Mouse (Mus musculus) MEL (cell line): ENCODE measurements around the gene Rbm15b. TPM values are rescaled to one million over a fixed set of nuclear protein-coding genes. Genes with fewer than 3 reads are reported as not detected.
A peak's percentile ranks its signal among the peaks of the same experiment; 100 is the strongest.

Experiments used
- DNase-seq: peaks from one replicate; pipeline ENCODE4 v3.0.0; 2011; ENCODE audit warnings: low read depth, low spot score
- H3K27ac ChIP-seq: 2 replicates; pipeline ENCODE4 v1.5.1; 2012; ENCODE audit warnings: low read depth, mild to moderate bottlenecking, control low read depth, low read length, moderate library complexity; ENCODE audit not compliant: control insufficient read depth
- H3K27me3 ChIP-seq, 2 experiments: fragments of 150-350 bp in 1 of 2; sonication (generic) in 1 of 2; 2 replicates each; pipeline ENCODE4 v1.6.1; 2012; ENCODE audit warnings: low read length in 2 of 2, mild to moderate bottlenecking in 2 of 2, improper control_type of control experiment in 1 of 2, moderate library complexity in 1 of 2; ENCODE audit not compliant: insufficient read depth in 2 of 2, control insufficient read depth in 1 of 2
- H3K36me3 ChIP-seq, 2 experiments: 2 replicates each; pipeline ENCODE4 v1.6.1; 2012 to 2014; ENCODE audit warnings: low read length in 2 of 2, improper control_type of control experiment in 1 of 2, inconsistent platforms in 1 of 2, mild to moderate bottlenecking in 1 of 2; ENCODE audit not compliant: insufficient read depth in 2 of 2, control insufficient read depth in 1 of 2
- H3K4me1 ChIP-seq, 2 experiments: fragments of 150-350 bp in 1 of 2; sonication (generic) in 1 of 2; 2 replicates each; pipeline ENCODE4 v1.6.1; 2012; ENCODE audit warnings: low read length in 2 of 2, improper control_type of control experiment in 1 of 2, mild to moderate bottlenecking in 1 of 2; ENCODE audit not compliant: insufficient read depth in 2 of 2, control insufficient read depth in 1 of 2
- H3K4me3 ChIP-seq, 2 experiments: fragments of 150-350 bp in 1 of 2; sonication (generic) in 1 of 2; 2 replicates each; pipeline ENCODE4 v1.5.1; 2012; ENCODE audit warnings: low read depth in 2 of 2, low read length in 2 of 2, mild to moderate bottlenecking in 2 of 2, moderate library complexity in 2 of 2, control low read depth in 1 of 2, improper control_type of control experiment in 1 of 2; ENCODE audit not compliant: control insufficient read depth in 1 of 2, insufficient read depth in 1 of 2
- H3K79me2 ChIP-seq: 2 replicates; pipeline ENCODE4 v1.6.1; 2012; ENCODE audit warnings: mild to moderate bottlenecking, low read length, moderate library complexity; ENCODE audit not compliant: control insufficient read depth, poor library complexity, insufficient read depth
- H3K9ac ChIP-seq: 2 replicates; pipeline ENCODE4 v1.6.1; 2012; ENCODE audit warnings: low read depth, mild to moderate bottlenecking, control low read depth, low read length, moderate library complexity; ENCODE audit not compliant: control insufficient read depth, poor library complexity, severe bottlenecking
- H3K9me3 ChIP-seq: fragments of 150-350 bp; sonication (generic); replicated peaks from 2 replicates; pipeline ENCODE4 v1.6.1; 2012; ENCODE audit warnings: mild to moderate bottlenecking, low read length, improper control_type of control experiment, moderate library complexity; ENCODE audit not compliant: insufficient read depth
- CHD1 ChIP-seq: IDR thresholded peaks from 2 replicates; pipeline ENCODE4 v1.6.1; 2012; ENCODE audit warnings: low read depth, mild to moderate bottlenecking, inconsistent platforms, low read length, improper control_type of control experiment
- CHD2 ChIP-seq: IDR thresholded peaks from 2 replicates; pipeline ENCODE4 v1.6.1; 2011; ENCODE audit warnings: low read length, improper control_type of control experiment
- E2F4 ChIP-seq: IDR thresholded peaks from 2 replicates; pipeline ENCODE4 v1.6.1; 2011; ENCODE audit warnings: low read depth, low read length, improper control_type of control experiment, borderline replicate concordance
- ELF1 ChIP-seq: IDR thresholded peaks from 2 replicates; pipeline ENCODE4 v1.6.1; 2014; ENCODE audit warnings: low read depth, mild to moderate bottlenecking, inconsistent platforms, low read length, improper control_type of control experiment, moderate library complexity
- ETS1 ChIP-seq: IDR thresholded peaks from 2 replicates; pipeline ENCODE4 v1.6.1; 2012; ENCODE audit warnings: low read depth, mild to moderate bottlenecking, inconsistent platforms, low read length, improper control_type of control experiment, moderate library complexity
- GABPA ChIP-seq: IDR thresholded peaks from 2 replicates; pipeline ENCODE4 v1.6.1; 2012; ENCODE audit warnings: low read depth, mild to moderate bottlenecking, inconsistent platforms, low read length, improper control_type of control experiment, moderate library complexity
- GATA1 ChIP-seq: IDR thresholded peaks from 2 replicates; pipeline ENCODE4 v1.6.1; 2011; ENCODE audit warnings: low read depth, low read length, improper control_type of control experiment
- HCFC1 ChIP-seq: IDR thresholded peaks from 2 replicates; pipeline ENCODE4 v1.6.1; 2012; ENCODE audit warnings: low read depth, mild to moderate bottlenecking, inconsistent platforms, low read length, improper control_type of control experiment, moderate library complexity
- MAFK ChIP-seq: IDR thresholded peaks from 2 replicates; pipeline ENCODE4 v1.6.1; 2011; ENCODE audit warnings: low read depth, mild to moderate bottlenecking, low read length, improper control_type of control experiment, borderline replicate concordance
- MEF2A ChIP-seq: IDR thresholded peaks from 2 replicates; pipeline ENCODE4 v1.6.1; 2014; ENCODE audit warnings: low read depth, mild to moderate bottlenecking, inconsistent platforms, low read length, improper control_type of control experiment; ENCODE audit not compliant: poor library complexity, insufficient replicate concordance, severe bottlenecking; ENCODE audit errors: extremely low read depth
- MXI1 ChIP-seq: IDR thresholded peaks from 2 replicates; pipeline ENCODE4 v1.6.1; 2011; ENCODE audit warnings: mild to moderate bottlenecking, low read depth, low read length, improper control_type of control experiment
- NELFE ChIP-seq: IDR thresholded peaks from 2 replicates; pipeline ENCODE4 v1.6.1; 2011; ENCODE audit warnings: low read depth, low read length, improper control_type of control experiment
- POLR2A ChIP-seq, 2 experiments: IDR thresholded peaks; 2 replicates each; pipeline ENCODE4 v1.6.1; 2011 to 2012; ENCODE audit warnings: low read length in 2 of 2, mild to moderate bottlenecking in 2 of 2, control low read depth in 1 of 2, improper control_type of control experiment in 1 of 2, low read depth in 1 of 2, moderate library complexity in 1 of 2; ENCODE audit not compliant: control insufficient read depth in 1 of 2, insufficient read depth in 1 of 2, poor library complexity in 1 of 2
- POLR2AphosphoS2 ChIP-seq: IDR thresholded peaks from 2 replicates; pipeline ENCODE4 v1.6.1; 2011; ENCODE audit warnings: low read length, improper control_type of control experiment
- POLR2AphosphoS5 ChIP-seq: IDR thresholded peaks from 2 replicates; pipeline ENCODE4 v1.6.1; 2012; ENCODE audit warnings: low read depth, borderline replicate concordance, mild to moderate bottlenecking, inconsistent platforms, low read length, moderate library complexity, mixed read lengths
- USF1 ChIP-seq: IDR thresholded peaks from 2 replicates; pipeline ENCODE4 v1.6.1; 2014; ENCODE audit warnings: low read depth, mild to moderate bottlenecking, inconsistent platforms, low read length, improper control_type of control experiment, moderate library complexity
- polyA plus RNA-seq, 2 experiments: library from polyadenylated mRNA; stranded (reverse) in 1 of 2; unstranded in 1 of 2; fragments of >175 nt in 1 of 2; fragments of >200 nt in 1 of 2; gene quantifications; 2 replicates each; pipeline versions ENCODE4 v1.2.1 to v1.2.4; 2012; ENCODE audit warnings: low replicate concordance in 2 of 2, low read depth in 1 of 2; ENCODE audit not compliant: insufficient read length in 2 of 2, insufficient read depth in 1 of 2, missing spikeins in 1 of 2
- total RNA-seq: library from RNA; depleted of rRNA; stranded (reverse); fragments of 300-350 nt; gene quantifications from 2 replicates; pipeline ENCODE4 v1.2.3, GENCODE M21; 2012

The Rbm15b gene
- total and polyA plus RNA-seq, 3 experiments = 29.7 to 42.2 TPM; not detected in 1

DNA sequence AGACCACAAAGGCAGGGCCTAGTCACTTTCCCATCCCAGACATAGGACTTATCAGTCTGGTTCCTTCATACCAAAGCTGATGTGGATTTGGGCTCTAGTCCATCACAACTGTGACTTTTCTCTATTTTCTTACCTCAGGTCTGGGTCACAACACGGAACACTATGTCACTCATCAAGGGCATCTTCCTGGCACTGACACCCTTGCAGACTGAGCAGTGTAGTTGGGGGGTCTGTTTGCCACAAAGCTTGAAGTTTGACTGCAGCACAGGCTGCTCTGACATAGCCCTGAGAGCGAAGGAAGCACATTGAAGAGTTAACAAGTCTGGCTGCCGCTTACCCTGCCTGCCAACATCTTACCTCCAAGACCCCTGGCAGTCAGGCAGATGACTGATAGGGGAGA, 4.1 kb downstream of the Rbm15b start:
- H3K9ac ChIP-seq = no peak overlapping the region
- H3K4me1 ChIP-seq = peaks cover 2 to 37% of the 10 kb centered on the region in 2 experiments; a peak in 3 of 4 replicates
- H3K27me3 ChIP-seq = no peaks in the 10 kb centered on the region
- H3K9me3 ChIP-seq = no peaks in the 10 kb centered on the region
- no peak overlapping the region for H3K4me3 ChIP-seq
- TF ChIP-seq HCFC1 (no peak), GABPA (no peak), CHD1 (no peak), POLR2A (IDR thresholded peaks at IDR 0.05; ENCODE audit: control insufficient read depth in 1 of 2, insufficient read depth in 1 of 2, low read depth in 1 of 2, low read length in 2 of 2, poor library complexity in 1 of 2) (no peak), NELFE (no peak), MEF2A (no peak), GATA1 (no peak)
- H3K79me2 ChIP-seq = peaks cover 36% of the 10 kb centered on the region
- peaks cover 5 to 36% of the 10 kb centered on the region in 2 experiments; a peak in 3 of 4 replicates for H3K36me3 ChIP-seq
- H3K27ac ChIP-seq = no peak overlapping the region; the same call in 1 of the 2 replicates
- DNase-seq = peak; percentile 41

- Histone ChIP-seq H3K9me3 (no peaks in the 10 kb centered on the region), H3K4me3 (no peak overlapping the region), H3K27ac (peak overlapping the region; percentile 19), H3K79me2 (peaks cover 36% of the 10 kb centered on the region), H3K36me3 (peaks cover 5 to 35% of the 10 kb centered on the region in 2 experiments), H3K27me3 (no peaks in the 10 kb centered on the region), H3K9ac (no peak overlapping the region), H3K4me1 (peaks cover 2 to 34% of the 10 kb centered on the region in 2 experiments; a peak in 3 of 4 replicates)
- DNase-seq = no peak
- TF ChIP-seq POLR2AphosphoS5 = no peak
- TF ChIP-seq ELF1 = no peak
- no peak for TF ChIP-seq MAFK
- TF ChIP-seq CHD2 = no peak
- no peak for TF ChIP-seq MXI1
- no peak for TF ChIP-seq E2F4
- no peak for TF ChIP-seq USF1
Measured at GRCm38 (mm10) chr9:106882176-106882575, 5.1 kb downstream of the Rbm15b start.

DNA sequence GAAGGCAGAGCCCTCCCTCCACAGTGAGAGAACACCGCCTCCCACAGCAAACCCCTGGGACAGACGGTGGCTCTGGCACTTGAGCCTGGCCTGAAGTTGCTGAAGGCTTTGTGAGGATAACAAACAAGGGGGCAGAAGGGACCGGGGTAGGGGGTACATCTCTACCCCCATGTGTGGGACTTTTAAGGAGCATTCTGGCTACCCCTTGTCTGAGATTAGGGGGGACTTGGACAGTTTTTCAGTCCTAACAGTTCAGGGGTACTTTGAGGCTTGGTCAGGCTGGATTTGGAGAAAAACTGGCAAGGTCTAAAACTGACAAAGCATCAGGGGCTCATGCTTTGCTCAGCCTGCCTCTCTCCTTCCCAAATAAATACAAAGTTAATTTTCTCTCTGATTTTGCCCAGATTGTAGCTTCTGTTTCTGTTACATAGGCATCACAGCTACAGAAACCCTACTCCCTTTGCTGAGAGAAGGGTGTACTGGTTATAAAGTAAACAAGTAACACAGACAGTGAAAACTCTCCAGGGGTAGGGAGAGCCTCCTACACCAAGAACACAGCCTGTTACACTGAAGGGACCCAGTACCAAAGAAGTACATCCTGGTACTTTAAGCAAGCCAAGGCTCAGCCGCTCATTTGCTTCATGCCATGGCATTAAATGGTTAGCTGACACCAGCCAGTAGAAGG, 6.0 kb downstream of the Rbm15b start:
- Histone ChIP-seq H3K27me3 (no peaks in the 10 kb centered on the region), H3K27ac (no peak overlapping the region), H3K79me2 (peaks cover 29% of the 10 kb centered on the region), H3K9me3 (no peaks in the 10 kb centered on the region), H3K36me3 (peaks cover 12 to 35% of the 10 kb centered on the region in 2 experiments), H3K9ac (no peak overlapping the region), H3K4me1 (peaks cover 2 to 34% of the 10 kb centered on the region in 2 experiments; a peak in 3 of 4 replicates), H3K4me3 (no peak overlapping the region)
- TF ChIP-seq GABPA (no peak), ETS1 (no peak), POLR2AphosphoS2 (peak; percentile 34; the same call in 1 of the 2 replicates)
- DNase-seq = no peak
